Mouse (Mus musculus) neural tube, embryonic 10.5 days (tissue): ENCODE data around the gene Plet1.

Source experiments
- DNase-seq: peaks from one replicate; pipeline ENCODE4 v3.0.0-alpha.2; 2017; ENCODE audit warnings: low spot score; ENCODE audit errors: extremely low spot score

Gene Plet1

DNA sequence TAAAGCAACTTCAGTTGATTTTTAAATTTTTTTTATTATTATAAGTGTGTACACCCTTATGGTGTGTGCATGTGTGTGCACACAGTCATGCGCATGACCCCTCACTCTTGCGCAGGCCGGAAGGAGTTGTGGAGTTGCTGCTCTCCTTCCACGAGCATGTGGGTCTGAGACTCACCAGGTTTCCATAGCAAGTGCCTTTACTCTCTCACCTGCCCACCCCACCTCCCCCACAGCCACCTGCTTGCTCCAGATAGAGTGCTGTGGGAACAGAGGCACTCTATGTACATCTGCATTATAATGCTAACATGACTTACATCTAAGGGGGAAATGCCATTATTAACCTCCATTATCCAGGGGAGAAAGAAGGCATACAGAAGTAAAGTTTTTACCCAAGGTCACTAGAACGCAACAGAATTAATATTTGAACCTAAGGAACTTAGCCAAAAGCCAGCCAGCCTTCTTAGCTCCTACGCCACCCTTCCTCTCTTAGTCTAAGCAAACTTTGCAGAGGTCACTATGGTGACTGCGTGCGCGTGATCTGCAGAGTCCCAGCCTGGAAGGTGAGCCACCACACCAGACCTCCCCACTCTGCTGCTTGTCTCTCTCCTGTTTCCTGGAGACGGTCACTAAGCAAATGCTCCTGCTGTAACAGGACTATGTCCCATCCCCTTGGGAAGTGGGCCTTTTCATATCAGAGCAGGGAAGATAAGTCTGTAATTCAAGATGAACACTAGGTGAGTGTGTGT lies 1.3 kb downstream of the Plet1 start:
- DNase-seq, result no peak

DNA sequence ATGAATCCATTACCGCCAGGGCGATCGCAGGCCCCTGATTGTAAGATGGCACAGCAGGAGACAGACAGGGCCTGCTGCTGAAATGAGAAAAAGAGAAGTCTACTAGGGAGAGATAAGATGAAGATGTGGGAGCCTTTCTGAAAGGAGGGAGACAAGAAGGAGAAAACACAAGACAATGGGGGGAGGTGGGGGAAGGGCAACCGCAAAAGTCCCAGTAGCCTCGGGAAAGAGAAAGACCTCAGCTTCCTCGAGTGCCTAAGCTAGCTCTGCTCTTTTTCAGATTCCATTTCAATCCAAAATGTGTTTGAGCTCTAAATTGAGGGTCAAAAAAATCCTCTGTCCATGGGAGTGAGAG lies 1.8 kb downstream of the Plet1 start:
- no peak for DNase-seq

DNA sequence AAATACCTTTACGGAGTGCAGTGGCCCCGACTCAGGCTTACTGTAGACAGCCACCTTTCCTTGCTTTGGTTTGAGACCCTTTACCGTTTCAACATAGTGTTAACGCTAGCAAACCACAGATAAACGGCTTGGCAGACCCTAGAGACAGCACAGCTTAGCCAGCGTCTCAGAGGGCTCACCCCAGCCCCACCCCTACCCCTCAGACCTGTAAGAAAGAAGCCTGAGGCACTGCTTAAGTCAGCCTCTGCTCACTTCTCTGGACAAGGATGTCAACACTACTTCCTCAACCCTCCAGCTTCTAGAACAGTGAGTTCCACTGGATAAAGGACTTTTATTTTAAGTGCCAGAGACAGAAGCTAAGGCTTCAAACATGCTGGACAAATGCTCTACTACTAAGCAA lies 2.2 kb downstream of the Plet1 start:
- DNase-seq, result no peak

DNA sequence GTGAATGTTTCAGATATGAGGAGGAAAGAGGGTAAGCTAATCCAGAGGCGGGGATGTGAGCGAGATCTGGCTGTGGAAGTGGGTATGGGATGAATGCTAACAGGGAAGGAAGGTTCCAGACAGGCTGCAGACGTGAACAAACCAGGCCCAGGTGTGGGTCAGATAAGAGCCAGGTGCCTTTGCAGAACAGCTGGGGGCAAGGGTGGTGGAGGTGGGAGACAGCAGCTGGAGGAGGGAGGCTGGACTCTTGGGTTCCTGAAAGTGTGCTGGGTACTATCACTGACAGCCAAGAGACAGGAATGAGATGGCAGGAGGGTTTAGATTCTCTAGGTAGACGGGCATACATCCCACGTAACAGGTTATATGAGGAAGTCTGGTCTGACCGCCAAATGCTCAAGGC lies 2.8 kb downstream of the Plet1 start:
- DNase-seq, result no peak

DNA sequence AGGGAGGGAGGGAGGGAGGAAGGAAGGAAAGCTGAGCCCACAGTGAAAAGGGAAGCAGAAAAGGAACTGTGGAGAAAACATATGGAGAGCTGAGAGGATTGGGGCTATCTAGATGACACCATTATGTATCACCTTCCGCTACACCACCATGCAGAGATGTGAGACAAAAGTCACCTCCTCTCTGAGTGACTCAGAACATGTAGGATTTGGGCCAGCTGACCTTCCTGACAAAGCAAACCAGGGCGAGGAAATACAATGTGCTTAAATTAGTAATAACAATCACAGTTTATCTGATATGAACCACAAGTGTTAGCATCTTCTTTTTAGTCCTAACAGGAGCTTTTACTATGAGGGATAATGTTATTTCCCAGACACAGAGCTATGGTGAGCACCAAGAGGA lies 3.2 kb downstream of the Plet1 start:
- no peak for DNase-seq

DNA sequence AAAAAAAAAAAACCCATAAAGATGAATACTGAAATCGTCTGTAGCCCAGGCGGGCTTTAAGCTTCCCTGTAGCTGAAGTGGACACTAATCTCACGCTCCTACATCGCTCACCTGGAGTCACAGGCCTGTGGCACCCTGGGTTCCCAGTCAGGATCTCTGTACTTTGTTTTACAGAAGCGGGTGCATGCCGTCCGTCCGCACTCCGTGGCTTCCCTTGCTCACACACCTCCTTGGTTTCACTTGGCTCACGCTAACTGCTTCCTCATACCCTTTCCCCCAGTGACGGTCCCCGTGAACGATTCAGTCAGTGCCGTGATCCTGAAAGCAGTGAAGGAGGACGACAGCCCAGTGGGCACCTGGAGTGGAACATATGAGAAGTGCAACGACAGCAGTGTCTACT lies 4.5 kb downstream of the Plet1 start:
- no peak for DNase-seq

DNA sequence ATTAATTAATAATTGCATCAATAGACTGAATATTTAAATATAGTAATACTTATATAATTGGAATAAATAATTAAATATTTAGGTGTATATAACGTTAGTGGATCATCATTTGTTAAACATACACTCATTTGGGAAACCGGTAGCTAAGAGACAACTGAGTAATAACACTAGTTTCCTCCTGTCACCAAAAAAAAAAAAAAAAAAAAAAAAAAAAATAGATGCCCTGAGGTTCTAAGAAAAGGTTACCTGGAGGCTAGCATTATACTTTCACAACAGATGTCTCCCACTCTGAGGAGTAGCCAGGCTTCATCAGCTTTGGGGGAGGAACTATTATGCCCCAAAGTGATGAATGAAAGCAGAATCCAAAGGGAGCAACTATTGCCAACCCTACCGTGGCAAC lies 5.5 kb downstream of the Plet1 start:
- no peak for DNase-seq

DNA sequence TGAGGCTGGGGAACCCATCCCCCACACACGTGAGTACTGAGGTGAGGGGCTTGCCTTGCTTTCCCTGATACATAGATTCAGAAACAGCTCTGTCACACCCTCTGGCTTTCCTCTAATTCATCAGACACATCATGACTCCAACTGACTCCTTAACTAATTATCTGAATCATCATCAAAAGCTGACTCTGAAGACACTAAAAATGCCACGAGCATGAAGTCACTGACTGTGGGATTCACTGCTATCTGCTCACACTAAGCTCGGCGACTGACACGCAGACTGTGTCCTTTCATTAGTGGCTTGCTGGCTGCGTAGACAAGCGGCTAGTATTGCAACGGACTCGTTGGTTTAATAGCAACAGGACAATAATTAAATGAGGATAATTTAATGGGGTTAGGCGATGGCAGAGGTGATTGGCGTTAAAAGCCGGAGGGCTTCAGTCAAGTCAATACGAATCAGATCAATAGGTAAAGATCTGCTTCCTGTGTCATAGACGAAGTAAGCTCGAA lies 6.2 kb downstream of the Plet1 start:
- DNase-seq, result no peak

DNA sequence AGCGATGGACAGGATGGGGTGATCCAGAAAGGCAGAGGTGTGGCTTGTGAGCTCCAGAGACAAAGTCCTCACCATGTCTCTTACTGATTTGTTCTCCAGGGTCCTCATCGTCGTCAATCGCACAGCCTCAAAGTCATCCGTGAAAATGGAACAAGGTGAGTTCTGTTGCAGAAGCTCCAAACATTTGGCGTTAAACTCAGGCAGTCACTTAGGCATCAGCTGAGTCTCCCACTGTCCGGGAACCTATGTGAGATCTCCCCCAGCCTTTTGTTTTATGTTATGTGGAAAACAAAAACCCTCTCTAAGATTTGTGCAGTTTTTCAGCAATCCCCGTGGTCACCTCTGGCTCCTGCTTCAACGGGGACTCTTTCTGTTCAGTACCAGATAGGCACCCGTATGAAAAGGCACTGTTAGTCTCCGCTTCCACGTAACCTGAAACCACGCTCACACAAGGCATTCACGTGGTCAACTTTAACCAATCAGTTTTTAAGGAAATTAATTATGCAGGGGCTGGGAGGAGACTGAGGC lies 6.7 kb downstream of the Plet1 start:
- DNase-seq, result peak; percentile 42

DNA sequence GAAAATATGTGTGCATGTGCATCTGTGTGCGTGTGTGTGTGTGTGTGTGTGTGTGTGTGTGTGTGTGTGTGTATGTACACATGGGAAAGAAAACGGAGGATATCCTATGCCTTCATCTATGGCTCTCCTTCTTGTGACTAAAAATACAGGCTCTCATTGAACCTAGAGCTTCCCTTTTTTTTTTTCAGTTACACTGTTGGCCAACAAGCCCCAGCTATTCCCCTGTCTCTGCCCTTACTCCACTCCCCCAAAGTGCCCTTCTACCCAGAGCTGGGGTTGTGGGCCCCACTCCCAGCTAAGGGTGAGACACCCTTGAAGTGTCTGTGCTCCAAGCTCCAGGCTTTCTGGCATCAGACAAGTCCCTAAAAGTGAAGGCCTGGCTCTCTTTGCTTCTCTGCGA lies 8.6 kb downstream of the Plet1 start:
- DNase-seq, result no peak

DNA sequence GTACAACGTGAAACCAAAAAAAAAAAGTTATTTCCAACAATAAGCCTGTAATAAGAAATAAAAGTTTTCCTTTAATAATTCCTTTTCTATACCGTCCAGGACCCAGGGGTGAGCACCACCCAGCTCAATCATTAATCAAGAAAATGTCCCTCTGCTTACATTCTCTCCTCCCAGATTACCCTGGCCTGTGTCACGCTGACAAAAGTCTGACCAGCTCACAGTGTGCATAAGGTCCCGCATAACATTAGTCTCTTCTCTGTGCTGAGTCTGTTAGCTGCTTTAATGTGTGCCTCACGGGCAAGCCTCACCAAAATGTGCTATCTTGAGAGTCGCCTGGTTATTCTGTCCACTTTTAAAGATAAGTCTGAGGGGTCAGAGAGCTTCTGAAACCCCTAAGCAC lies 11.1 kb downstream of the Plet1 start:
- no peak for DNase-seq

DNA sequence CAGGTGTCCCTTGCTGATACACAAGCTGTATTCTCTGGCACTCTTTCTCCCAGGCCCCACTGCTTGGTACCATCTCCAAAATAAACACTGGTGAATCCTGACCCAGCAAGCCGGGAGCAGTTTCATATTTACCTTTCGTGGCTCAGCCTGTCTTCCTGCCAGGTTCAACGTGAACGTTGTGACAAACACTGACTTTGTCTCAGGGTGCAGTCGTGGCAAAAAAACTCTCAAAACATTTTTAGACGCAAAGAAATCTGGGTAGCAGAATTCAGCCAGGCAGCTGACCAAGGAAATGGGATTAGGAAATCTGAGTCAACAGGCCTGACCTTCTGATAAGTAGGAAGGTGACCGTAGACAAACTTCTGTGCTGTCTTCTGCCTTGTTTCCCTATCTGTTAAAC lies 13.2 kb downstream of the Plet1 start:
- DNase-seq, result no peak

DNA sequence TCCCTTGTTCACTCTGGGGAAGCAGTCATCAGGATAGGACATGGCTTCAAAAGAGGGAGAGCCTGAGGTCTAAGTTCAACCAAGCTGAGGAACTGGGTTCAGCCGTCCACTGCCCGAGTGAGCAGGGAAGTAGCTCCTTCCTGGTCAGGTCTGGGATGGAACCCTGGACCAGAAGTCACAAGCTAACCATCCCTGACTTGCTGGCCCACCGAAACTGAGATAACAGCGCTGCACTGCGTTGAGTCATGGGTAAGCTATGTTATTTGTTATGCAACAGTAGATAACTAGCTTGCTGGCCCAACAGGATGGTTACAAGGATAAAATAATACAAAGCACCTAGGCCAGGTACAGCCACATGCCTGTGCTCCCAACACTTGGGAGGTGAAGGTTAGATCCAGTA lies 21.1 kb downstream of the Plet1 start:
- DNase-seq, result no peak

DNA sequence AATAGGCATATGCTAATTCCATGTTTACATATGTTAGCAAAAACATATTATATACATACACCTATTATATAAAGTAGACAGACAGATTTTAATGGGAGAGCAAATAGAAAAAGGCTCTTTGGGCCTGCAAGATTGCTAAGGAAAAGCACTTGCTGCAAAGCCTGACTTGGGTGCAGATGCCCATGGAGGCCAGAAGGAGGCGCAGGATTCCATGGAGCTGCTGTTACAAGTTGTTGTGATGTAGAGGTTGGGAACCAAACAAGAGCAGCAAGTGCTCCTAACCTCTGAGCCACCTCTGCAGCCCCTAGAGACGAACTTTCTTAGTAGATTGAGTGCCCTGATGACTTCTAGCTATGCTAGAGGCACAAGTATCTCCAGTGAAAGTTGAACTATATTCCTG lies 24.5 kb downstream of the Plet1 start:
- DNase-seq, result no peak

DNA sequence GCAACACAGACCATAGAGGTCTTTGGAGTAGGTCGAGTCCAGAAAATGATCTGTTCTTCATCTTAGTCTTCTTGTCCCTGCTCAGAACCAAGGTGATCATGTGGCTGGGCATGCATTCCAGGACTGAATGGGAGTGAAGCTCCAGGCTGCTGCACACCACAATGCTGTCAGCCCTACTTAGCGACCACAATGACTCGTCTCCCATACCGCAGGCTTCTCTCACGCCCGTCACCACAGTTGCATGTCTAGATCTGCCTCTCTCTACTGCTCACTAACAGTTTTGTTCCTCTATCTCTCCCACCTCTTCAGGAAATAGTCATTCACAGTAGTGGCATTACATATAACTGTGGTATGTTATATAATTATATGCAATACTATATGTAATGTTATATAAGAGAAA lies 26.4 kb downstream of the Plet1 start:
- no peak for DNase-seq

DNA sequence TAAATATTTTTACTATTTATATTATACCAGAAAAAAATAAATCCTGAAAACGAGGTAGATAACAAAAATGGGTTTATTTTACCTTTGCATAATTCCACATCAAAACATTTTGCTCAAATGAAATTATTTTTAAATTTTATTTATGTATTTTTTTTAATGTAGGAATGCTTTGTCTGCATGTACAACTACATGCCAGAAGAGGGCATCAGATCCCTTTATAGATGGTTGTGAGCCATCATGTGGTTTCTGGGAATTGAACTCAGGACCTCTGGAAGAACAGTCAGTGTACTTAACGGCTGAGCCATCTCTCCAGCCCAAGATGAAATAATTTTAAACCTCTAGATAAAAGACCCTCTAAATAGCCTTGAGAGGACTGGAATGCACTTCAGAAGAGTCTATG lies 27.2 kb downstream of the Plet1 start:
- DNase-seq, result no peak

DNA sequence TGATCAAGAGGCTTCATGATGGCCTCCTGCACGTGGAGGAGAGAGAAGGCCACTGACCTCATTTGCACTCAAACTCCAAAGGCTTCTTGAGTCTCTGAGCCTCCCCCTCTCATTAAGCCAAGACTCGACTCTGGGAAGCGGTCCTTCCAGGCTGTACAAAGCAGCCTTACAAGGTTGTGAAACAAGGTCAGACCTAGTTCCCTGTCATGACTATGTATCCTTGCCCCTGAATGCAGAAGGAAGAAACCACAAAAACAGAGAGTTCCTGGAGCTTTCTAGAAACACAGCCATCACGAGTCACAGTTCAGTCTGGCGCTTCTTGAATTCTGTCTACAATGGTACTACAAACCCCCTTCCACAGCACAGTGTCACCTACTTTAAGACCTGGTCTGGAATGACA lies 28.2 kb downstream of the Plet1 start:
- DNase-seq, result no peak

DNA sequence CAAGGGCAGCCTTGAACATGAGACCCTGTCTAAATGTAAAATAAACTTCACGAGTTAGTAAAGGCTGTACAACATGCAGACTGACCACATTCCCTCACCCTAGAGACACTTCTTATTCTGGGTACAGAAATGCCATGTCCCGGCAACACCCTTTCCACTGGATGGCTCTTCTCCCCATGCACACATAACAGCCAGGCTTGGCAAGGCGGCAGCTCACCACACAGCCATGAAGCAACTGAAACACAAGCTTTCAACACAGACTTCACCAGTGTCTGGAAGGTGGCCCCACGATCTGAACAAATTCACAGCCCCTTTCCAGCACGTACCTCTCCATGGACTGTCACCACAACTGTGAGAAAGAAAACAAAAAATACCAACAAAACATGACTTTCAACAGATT lies 30.6 kb downstream of the Plet1 start:
- no peak for DNase-seq

DNA sequence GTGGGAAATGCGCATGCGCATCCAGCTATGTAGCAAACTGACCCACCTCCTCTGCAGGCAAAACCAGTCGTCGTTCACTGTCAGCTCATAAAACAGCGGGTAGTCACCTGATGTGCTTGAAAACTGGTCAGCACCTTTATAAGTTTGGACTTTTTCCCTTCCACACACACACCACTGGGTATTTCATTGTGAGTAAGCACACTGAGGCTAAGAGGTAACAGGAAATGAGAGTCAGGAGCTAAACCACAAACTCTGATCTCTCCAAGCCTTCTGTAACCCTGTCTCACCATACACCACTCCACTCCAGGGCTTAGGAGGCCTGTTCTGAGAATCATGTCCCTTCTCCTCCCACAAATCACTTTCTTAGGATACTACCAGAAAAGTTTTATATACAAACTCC lies 31.3 kb downstream of the Plet1 start:
- DNase-seq, result no peak

DNA sequence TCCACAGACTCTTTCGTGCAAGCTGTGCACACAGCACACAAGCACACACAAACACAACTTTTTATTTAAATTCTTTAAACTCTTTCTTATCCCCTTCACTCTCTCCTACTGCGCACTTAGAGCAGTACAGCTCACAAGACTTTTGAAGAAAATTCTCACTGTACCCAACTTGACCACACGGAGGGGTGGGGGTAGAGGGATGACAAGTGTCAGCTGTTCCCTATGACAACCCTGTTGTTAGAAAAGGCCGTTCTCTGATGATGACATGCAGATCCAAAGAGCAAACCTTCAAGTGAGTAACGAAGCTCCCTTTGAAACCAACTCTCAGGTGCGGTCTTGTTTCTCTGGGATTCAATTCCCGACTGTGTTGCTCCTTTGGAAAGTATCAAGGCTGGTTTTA lies 33.5 kb downstream of the Plet1 start:
- no peak for DNase-seq

DNA sequence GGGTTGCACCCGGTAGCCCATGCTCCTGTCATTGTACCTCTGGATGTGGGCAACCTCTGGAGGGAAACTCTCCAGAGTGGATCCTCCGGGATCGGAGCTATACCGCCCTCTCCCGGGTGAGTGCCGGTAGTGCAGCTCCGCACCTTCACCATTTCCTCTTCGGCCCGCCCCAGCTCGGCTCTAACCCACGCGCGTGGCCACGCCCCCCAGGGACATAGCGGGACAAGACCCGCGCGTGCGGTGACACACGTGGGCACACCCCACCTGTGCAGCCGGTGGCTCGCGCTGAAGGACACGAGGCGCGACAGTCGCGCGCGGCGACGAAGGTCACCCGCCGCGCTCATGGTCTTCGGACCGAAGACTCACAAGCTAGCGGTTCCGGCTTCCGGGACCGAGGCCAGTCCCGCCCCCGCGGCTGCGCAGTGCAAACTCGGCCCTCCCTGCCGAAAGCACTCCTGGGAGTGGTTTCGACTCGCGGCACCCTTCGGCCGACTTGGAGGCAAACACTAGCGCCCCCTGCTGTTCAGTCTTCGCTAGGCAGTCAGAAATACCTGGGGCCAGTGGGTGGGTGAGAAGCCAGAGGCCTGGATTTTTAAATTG lies 34.1 kb downstream of the Plet1 start, which contains the start of gene Pts:
Gene Pts, minus strand, starts transcription at position 432 of the 600 bp plus-strand sequence.
- peak; percentile 98 for DNase-seq

DNA sequence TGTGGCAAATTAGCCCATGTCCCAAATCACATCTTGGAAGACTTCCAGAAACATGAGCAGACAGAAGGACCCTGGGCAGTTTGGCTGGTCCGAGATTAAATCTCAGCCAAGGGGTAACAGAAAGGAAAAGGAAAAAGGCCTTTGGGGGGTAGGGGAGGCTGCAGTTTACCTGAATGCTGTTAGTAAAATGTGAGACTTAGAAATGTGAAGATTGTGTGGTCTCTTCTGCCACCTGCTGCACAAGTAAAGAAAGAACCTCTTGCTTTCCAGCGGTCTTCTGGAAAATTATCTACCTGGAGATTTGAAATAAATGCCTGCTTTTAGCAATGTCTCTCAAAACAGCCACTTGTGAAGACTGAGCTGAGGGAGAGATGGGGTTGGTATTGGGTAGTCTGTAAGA lies 36.6 kb downstream of the Plet1 start:
- no peak for DNase-seq

DNA sequence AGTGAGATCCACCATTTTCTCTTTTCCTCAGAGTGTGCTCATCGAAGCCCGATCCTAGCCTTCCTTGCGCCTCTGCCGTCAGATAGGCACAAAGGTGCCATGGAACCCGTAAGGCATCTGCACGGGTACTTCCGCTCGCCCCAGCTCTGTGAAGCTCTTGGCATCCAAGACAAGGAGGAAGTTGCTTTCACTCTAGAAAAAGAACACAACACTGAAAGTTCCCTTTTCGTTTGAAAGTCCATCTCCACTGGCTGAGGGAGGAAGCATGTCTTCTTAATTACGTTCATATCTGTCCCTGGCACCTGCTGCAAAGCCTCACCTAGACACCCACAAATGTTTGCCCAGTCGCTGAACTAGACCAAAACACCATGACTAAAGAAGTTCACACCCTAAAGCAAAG lies 39.0 kb downstream of the Plet1 start:
- DNase-seq, result no peak
